Comparison of ENCODE assay signal across 21 mouse cellular contexts in the genomic region with DNA sequence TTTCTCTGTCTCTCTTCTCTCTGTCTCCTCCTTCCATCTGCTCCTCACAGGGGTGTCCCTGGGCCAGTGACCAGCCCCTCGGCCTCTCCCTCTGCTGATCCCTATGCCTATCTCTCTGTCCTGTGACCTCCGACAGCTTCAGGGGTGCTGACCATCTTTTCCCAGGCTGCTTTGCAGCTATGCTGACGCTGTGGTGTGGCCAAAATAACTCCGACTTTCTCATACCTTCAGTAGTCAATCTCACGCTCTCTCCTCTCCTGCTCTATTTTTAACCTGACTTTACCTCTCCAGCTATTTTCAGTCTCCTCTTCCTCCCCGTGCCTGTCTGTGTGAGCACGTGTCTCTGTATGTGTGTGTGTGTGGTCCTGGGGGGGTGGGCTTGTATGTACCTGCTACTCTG. TPM values are rescaled to one million over a fixed set of nuclear protein-coding genes. Genes with fewer than 3 reads are reported as not detected.
DNase-seq lines count a peak whose midpoint lies in the region; ATAC-seq and TF ChIP-seq lines count a peak whose summit lies in the region.
"Had no signal": no experiment of that assay in that cellular context is flagged by ENCODE, and none has a peak within 500 bp of the region (broad histone marks: within the 10 kb centered on the region; RNA-seq: fewer than 3 reads in every experiment).

No protein-coding gene starts in this region.

- no peak overlapping the region for H3K4me2 ChIP-seq in heart, embryonic 14.5 days (ENCODE audit: low read length)
- H3K4me2 ChIP-seq: hindbrain, embryonic 12.5 days; lung, embryonic 15.5 days had no signal

- H3K9ac ChIP-seq in heart, embryonic 14.5 days (ENCODE audit: low read length) = no peak overlapping the region; the same call in 1 of the 2 replicates
- H3K9ac ChIP-seq: hindbrain, embryonic 12.5 days; liver, embryonic 15.5 days; lung, embryonic 15.5 days had no signal

- no peaks in the 10 kb centered on the region for H3K27me3 ChIP-seq in cerebellum, adult 2 months (ENCODE audit: control insufficient read depth, insufficient read depth, low read length)
- 0 out of 2 replicates have a peak, but pooled peaks cover 4% of the 10 kb centered on the region for H3K27me3 ChIP-seq in heart, embryonic 14.5 days (ENCODE audit: control insufficient read depth, insufficient read depth, low read length)
- H3K27me3 ChIP-seq: hindbrain, embryonic 12.5 days; lung, embryonic 15.5 days had no signal

- no peaks in the 10 kb centered on the region for H3K9me3 ChIP-seq in heart, embryonic 14.5 days (ENCODE audit: control insufficient read depth, low read length)
- H3K9me3 ChIP-seq: hindbrain, embryonic 12.5 days; limb, embryonic 10.5 days; liver, embryonic 15.5 days; lung, embryonic 15.5 days had no signal

- 26% methylated on average over 7 of the region's 7 CpGs for WGBS in cerebellum, adult 2 months
- 24% methylated on average over 7 of the region's 7 CpGs for WGBS in heart, embryonic 14.5 days

- TF ChIP-seq POLR2A in cerebellum, adult 2 months (IDR thresholded peaks at IDR 0.05; ENCODE audit: borderline replicate concordance, insufficient read depth, low read length) = no peak
- no peak for TF ChIP-seq POLR2A in cortical plate, adult 2 months (IDR thresholded peaks at IDR 0.05; ENCODE audit: extremely low read depth, insufficient read depth, low read length)

- no peak overlapping the region for H3K4me3 ChIP-seq in cerebellum, adult 2 months (replicated peaks; ENCODE audit: insufficient read depth, low read depth, low read length)
- H3K4me3 ChIP-seq in layer of hippocampus, adult 2 months = no peak overlapping the region
- no peak overlapping the region for H3K4me3 ChIP-seq in cortical plate, adult 2 months (ENCODE audit: insufficient read depth, low read length)
- no peak overlapping the region for H3K4me3 ChIP-seq in heart, embryonic 14.5 days (ENCODE audit: control insufficient read depth in 1 of 2, insufficient read depth in 1 of 2, low read depth in 1 of 2, low read length in 2 of 2)
- H3K4me3 ChIP-seq: gastrocnemius, adult 2 months; hindbrain, embryonic 12.5 days; limb, embryonic 10.5 days; liver, embryonic 15.5 days; lung, embryonic 15.5 days had no signal

- 0 out of 2 replicates have a peak overlapping the region, but pooled peaks have one; percentile 4 for H3K27ac ChIP-seq in cerebellum, adult 2 months (ENCODE audit: insufficient read depth, low read length)
- peak overlapping the region; percentile 80 for H3K27ac ChIP-seq in layer of hippocampus, adult 2 months
- peak overlapping the region; percentile 75 for H3K27ac ChIP-seq in cortical plate, adult 2 months (ENCODE audit: insufficient read depth, low read length)
- peak overlapping the region; percentile 9 to 64; a peak in 3 of 4 replicates for H3K27ac ChIP-seq in heart, embryonic 14.5 days (replicated peaks in 1 of 2; ENCODE audit: control insufficient read depth in 1 of 2, insufficient read depth in 1 of 2, low read depth in 2 of 2, low read length in 2 of 2)
- H3K27ac ChIP-seq: gastrocnemius, adult 2 months; hindbrain, embryonic 12.5 days; limb, embryonic 10.5 days; liver, embryonic 15.5 days; lung, embryonic 15.5 days had no signal

- DNase-seq in cerebellum, adult 2 months = peak in 1 of 2 experiments; percentile 30
- DNase-seq in cerebellum, postnatal 4 days (ENCODE audit: low spot score in 2 of 2) = no peak
- DNase-seq in layer of hippocampus, adult 2 months (ENCODE audit: low spot score in 2 of 2) = no peak
- no peak for DNase-seq in layer of hippocampus, adult 11-12 months (ENCODE audit: low spot score)
- no peak for DNase-seq in right cerebral cortex, postnatal 36 days (ENCODE audit: low spot score in 2 of 2)
- no peak for DNase-seq in kidney, adult 9 months
- DNase-seq: adrenal gland, postnatal 14 days; kidney, postnatal 4 days; liver; lung, postnatal 36 days; thymus, postnatal 25 days had no signal

- peaks cover 54% of the 10 kb centered on the region for H3K4me1 ChIP-seq in cerebellum, adult 2 months (ENCODE audit: control insufficient read depth, insufficient read depth, low read length)
- H3K4me1 ChIP-seq in cortical plate, adult 2 months (ENCODE audit: control insufficient read depth, insufficient read depth, low read length) = peaks cover 12% of the 10 kb centered on the region
- H3K4me1 ChIP-seq in heart, embryonic 14.5 days (ENCODE audit: control insufficient read depth in 2 of 2, insufficient read depth in 2 of 2, low read length in 2 of 2) = peaks cover 19 to 32% of the 10 kb centered on the region in 2 experiments
- H3K4me1 ChIP-seq: hindbrain, embryonic 12.5 days had no signal

- H3K36me3 ChIP-seq in heart, embryonic 14.5 days (ENCODE audit: control insufficient read depth, insufficient read depth, low read length) = no peaks in the 10 kb centered on the region
- H3K36me3 ChIP-seq: hindbrain, embryonic 12.5 days; limb, embryonic 10.5 days; liver, embryonic 15.5 days; lung, embryonic 15.5 days had no signal

- no peak for TF ChIP-seq CTCF in cerebellum, adult 2 months (IDR thresholded peaks at IDR 0.05; ENCODE audit: borderline replicate concordance, insufficient read depth, low read depth, low read length)
- no peak for TF ChIP-seq CTCF in layer of hippocampus, adult 2 months (conservative IDR thresholded peaks at IDR 0.05)
- TF ChIP-seq CTCF in cortical plate, adult 2 months (IDR thresholded peaks at IDR 0.05; ENCODE audit: extremely low read depth, insufficient read depth, low read length) = no peak

- ATAC-seq in heart, embryonic 14.5 days (ENCODE audit: insufficient number of reproducible peaks, insufficient read depth, low FRiP score, low read depth) = peak; percentile 16; the same call in 1 of the 2 replicates
- ATAC-seq: intestine, postnatal 0 days had no signal

RNA-seq across cellular contexts. Expression of gene Lrrc10b, which starts 24.0 kb away (rescaled TPM):
- 0.54 and 0.57 TPM in 2 replicates for polyA plus RNA-seq in cerebellum, adult 2 months (2012; rRNA removed)
- total RNA-seq in layer of hippocampus, adult 2 months (2021) = 10 to 100 TPM; 83.9 to 84.6 TPM
- 9.5 and 24.2 TPM in 2 replicates for polyA plus RNA-seq in cortical plate, adult 2 months (2012; rRNA removed)
- 0.09 and 0.22 TPM in 2 replicates for polyA plus RNA-seq in heart, embryonic 14.5 days (2014; fragmentation: Nextera tagmentation; extraction: Ambion mirVana)
- total RNA-seq: common myeloid progenitor, adult 5-6 weeks had no signal

RNA-seq across cellular contexts. Expression of gene Syt7, which starts 44.3 kb away (rescaled TPM):
- polyA plus RNA-seq in cerebellum, adult 2 months (2012; rRNA removed) = 173 and 187 TPM in 2 replicates
- 100 to 1,000 TPM; 315 to 321 TPM for total RNA-seq in layer of hippocampus, adult 2 months (2021)
- polyA plus RNA-seq in cortical plate, adult 2 months (2012; rRNA removed) = 213 and 252 TPM in 2 replicates
- 0.67 and 0.92 TPM in 2 replicates for polyA plus RNA-seq in heart, embryonic 14.5 days (2014; fragmentation: Nextera tagmentation; extraction: Ambion mirVana)
- total RNA-seq: common myeloid progenitor, adult 5-6 weeks had no signal

RNA-seq across cellular contexts. Expression of gene Ppp1r32, which starts 49.5 kb away (rescaled TPM):
- polyA plus RNA-seq in cerebellum, adult 2 months (2012; rRNA removed) = 1.3 and 1.8 TPM in 2 replicates
- 1 to 10 TPM; 2.4 to 3.0 TPM for total RNA-seq in layer of hippocampus, adult 2 months (2021)
- 1.4 and 2.5 TPM in 2 replicates for polyA plus RNA-seq in cortical plate, adult 2 months (2012; rRNA removed)
- not detected in 2 replicates for polyA plus RNA-seq in heart, embryonic 14.5 days (2014; fragmentation: Nextera tagmentation; extraction: Ambion mirVana)
- total RNA-seq: common myeloid progenitor, adult 5-6 weeks had no signal
- polyA plus RNA-seq: kidney, embryonic 16.5 days; limb, embryonic 10.5 days; liver, embryonic 15.5 days had no signal

Comparison
In these comparisons a context has a peak if more than half of its experiments do, and no peak if none do; other contexts are left out.
1. H3K27ac ChIP-seq: peak in every context shown above with its lines; median percentile 80 in layer of hippocampus, adult 2 months; 75 in cortical plate, adult 2 months; 36 in heart, embryonic 14.5 days; 4 in cerebellum, adult 2 months.
2. RNA of gene Syt7, which starts 44.3 kb away (polyA plus RNA-seq): 213 to 252 TPM in cortical plate, adult 2 months and 173 to 187 TPM in cerebellum, adult 2 months; 0.67 to 0.92 TPM in heart, embryonic 14.5 days; every median in the first group is over 10 times any median in the second.